Mouse (Mus musculus): ENCODE measurements at regions not wholly inside any gene's neighbourhood (a gene's known extent, or its start where the extent isn't known, plus 50 kb on each side); places are given as distances from the start of the nearest gene placed in this dataset.

DNA sequence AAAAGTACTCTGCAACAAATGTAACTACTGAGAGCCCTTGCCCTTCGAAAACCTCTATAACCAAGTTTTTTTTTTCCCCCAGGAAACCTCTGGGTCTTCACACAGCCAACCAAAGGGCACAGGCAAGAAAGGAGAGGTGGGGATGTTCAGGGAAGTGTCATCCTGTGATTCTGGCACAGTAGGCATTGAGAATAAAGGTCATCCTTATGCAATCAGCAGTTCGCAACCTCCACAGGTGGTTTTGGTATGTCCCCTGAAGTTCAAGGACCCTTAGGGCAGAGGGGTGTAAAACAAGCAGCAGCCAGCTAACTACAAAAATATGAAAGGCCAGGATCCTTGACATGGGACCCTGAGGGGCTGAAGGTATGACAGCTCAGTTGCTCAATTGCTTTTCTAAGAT lies 152.1 kb upstream of the Dynlrb2 start:
- H3K4me1 ChIP-seq (ENCODE audit: control insufficient read depth, insufficient read depth) = no peaks in the 10 kb centered on the region
- H3K27me3 ChIP-seq (ENCODE audit: control insufficient read depth, insufficient read depth, low read length) = no peaks in the 10 kb centered on the region
- no peak overlapping the region for H3K4me2 ChIP-seq (ENCODE audit: low read depth, low read length)
- H3K27ac ChIP-seq (ENCODE audit: low read depth) = no peak overlapping the region
- DNase-seq (ENCODE audit: low spot score) (no peak), ATAC-seq (ENCODE audit: insufficient read depth, low read depth) (no peak)
- no peaks in the 10 kb centered on the region for H3K9me3 ChIP-seq (replicated peaks; ENCODE audit: control insufficient read depth, low read length)
- no peak overlapping the region for H3K4me3 ChIP-seq (ENCODE audit: low read depth, low read length)
- H3K9ac ChIP-seq (replicated peaks; ENCODE audit: low read depth, low read length) = no peak overlapping the region
- 91% methylated on average over 2 of the region's 2 CpGs for WGBS
- no peak for TF ChIP-seq EP300 (IDR thresholded peaks at IDR 0.05; ENCODE audit: low read depth)
- no peak for TF ChIP-seq CTCF (IDR thresholded peaks at IDR 0.05; ENCODE audit: low read depth)
- no peaks in the 10 kb centered on the region for H3K36me3 ChIP-seq (replicated peaks; ENCODE audit: control insufficient read depth, insufficient read depth, low read length)

DNA sequence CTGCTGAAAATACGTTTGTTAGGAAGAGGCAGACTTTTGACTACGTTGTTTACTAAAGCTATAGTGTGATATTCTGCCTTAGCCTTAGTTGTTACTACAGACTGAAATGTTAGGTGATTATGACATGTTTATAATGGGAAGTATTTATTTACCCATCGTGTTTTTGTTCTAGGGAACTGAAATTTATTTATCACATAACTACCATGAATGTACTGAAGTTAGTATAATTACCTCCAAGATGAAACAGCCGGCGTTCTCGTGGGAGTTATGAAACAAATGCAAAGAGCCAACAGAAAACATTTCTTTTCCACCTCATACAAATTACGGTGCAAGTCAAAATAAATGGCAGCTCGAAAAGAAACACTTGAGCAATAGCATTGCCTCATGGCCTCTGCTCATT lies 155.8 kb upstream of the Dynlrb2 start:
- 90% methylated on average over 8 of the region's 8 CpGs for WGBS
- DNase-seq (ENCODE audit: low spot score) (no peak), ATAC-seq (ENCODE audit: insufficient read depth, low read depth) (no peak)
- 0 out of 2 replicates have a peak, but pooled peaks cover 6% of the 10 kb centered on the region for H3K4me1 ChIP-seq (ENCODE audit: control insufficient read depth, insufficient read depth)
- no peak for TF ChIP-seq EP300 (IDR thresholded peaks at IDR 0.05; ENCODE audit: low read depth)
- no peak for TF ChIP-seq CTCF (IDR thresholded peaks at IDR 0.05; ENCODE audit: low read depth)
- no peak overlapping the region for H3K4me3 ChIP-seq (ENCODE audit: low read depth, low read length)
- H3K9me3 ChIP-seq (replicated peaks; ENCODE audit: control insufficient read depth, low read length) = no peaks in the 10 kb centered on the region
- no peaks in the 10 kb centered on the region for H3K27me3 ChIP-seq (ENCODE audit: control insufficient read depth, insufficient read depth, low read length)
- no peaks in the 10 kb centered on the region for H3K36me3 ChIP-seq (replicated peaks; ENCODE audit: control insufficient read depth, insufficient read depth, low read length)
- H3K4me2 ChIP-seq (ENCODE audit: low read depth, low read length) = no peak overlapping the region
- no peak overlapping the region for H3K27ac ChIP-seq (ENCODE audit: low read depth)
- H3K9ac ChIP-seq (replicated peaks; ENCODE audit: low read depth, low read length) = no peak overlapping the region

DNA sequence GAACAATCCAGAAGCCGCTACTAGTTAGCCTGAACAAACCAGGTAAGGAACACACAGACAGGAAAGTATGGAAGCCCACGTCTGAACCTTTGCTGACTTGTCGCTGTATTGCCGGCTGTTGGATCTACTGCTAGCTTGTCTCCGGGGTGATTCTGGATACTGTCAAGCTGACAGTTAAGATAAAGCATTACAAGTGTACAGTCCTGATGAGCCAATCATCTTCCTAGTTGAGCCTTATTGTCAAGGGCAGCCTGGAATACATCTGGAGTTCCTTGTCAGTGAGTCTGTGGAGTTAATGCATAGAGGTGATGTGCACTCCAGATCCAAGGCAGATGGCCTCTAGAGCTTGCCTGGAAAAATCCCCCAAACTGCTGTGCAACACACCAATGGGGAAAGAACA lies 157.8 kb upstream of the Dynlrb2 start:
- H3K27ac ChIP-seq (ENCODE audit: low read depth) = no peak overlapping the region
- no peaks in the 10 kb centered on the region for H3K9me3 ChIP-seq (replicated peaks; ENCODE audit: control insufficient read depth, low read length)
- H3K4me3 ChIP-seq (ENCODE audit: low read depth, low read length) = no peak overlapping the region
- TF ChIP-seq CTCF (IDR thresholded peaks at IDR 0.05; ENCODE audit: low read depth) (no peak), EP300 (IDR thresholded peaks at IDR 0.05; ENCODE audit: low read depth) (no peak)
- no peak overlapping the region for H3K4me2 ChIP-seq (ENCODE audit: low read depth, low read length)
- H3K27me3 ChIP-seq (ENCODE audit: control insufficient read depth, insufficient read depth, low read length) = no peaks in the 10 kb centered on the region
- DNase-seq (ENCODE audit: low spot score) = peak; percentile 33
- H3K9ac ChIP-seq (replicated peaks; ENCODE audit: low read depth, low read length) = no peak overlapping the region
- 0 out of 2 replicates have a peak, but pooled peaks cover 6% of the 10 kb centered on the region for H3K4me1 ChIP-seq (ENCODE audit: control insufficient read depth, insufficient read depth)
- ATAC-seq (ENCODE audit: insufficient read depth, low read depth) = peak; percentile 94
- no peaks in the 10 kb centered on the region for H3K36me3 ChIP-seq (replicated peaks; ENCODE audit: control insufficient read depth, insufficient read depth, low read length)
- 22% methylated on average over 5 of the region's 5 CpGs for WGBS

DNA sequence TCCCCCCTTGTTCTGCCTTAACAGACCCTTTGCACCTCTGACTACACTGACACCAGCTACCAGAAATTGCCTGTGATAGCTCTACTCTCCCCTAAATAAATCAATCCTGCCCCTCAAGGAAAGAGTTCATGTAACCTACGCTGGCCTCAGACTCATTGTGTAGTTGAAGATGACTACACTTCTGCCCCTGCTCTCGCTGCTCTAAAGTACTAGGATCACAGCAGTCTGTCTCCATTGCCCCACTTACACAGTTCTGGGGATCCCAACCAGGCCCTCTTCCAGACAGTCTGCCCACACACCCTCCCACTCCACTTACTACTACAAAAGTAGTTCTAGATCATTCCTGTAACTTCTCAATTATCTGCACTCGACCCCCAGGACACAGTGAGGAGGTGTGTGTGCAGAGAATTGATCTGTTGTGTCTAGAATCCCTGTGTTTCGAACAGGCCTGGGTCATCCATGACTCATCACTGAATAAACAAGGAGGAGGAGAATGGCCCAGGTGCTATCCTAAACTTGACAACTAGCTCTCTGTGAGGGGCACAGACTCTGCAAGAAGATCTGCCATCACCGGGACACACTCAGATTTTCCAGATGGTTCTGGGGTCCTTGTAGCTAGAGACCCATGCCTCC lies 160.1 kb upstream of the Dynlrb2 start:
- Histone ChIP-seq H3K9ac (replicated peaks; ENCODE audit: low read depth, low read length) (no peak overlapping the region), H3K27me3 (ENCODE audit: control insufficient read depth, insufficient read depth, low read length) (no peaks in the 10 kb centered on the region), H3K4me2 (ENCODE audit: low read depth, low read length) (no peak overlapping the region), H3K36me3 (replicated peaks; ENCODE audit: control insufficient read depth, insufficient read depth, low read length) (no peaks in the 10 kb centered on the region), H3K9me3 (replicated peaks; ENCODE audit: control insufficient read depth, low read length) (no peaks in the 10 kb centered on the region), H3K4me1 (ENCODE audit: control insufficient read depth, insufficient read depth) (0 out of 2 replicates have a peak, but pooled peaks cover 6% of the 10 kb centered on the region), H3K27ac (ENCODE audit: low read depth) (no peak overlapping the region), H3K4me3 (ENCODE audit: low read depth, low read length) (no peak overlapping the region)
- no peak for ATAC-seq (ENCODE audit: insufficient read depth, low read depth)
- no peak for DNase-seq (ENCODE audit: low spot score)
- TF ChIP-seq CTCF (IDR thresholded peaks at IDR 0.05; ENCODE audit: low read depth) = no peak
- TF ChIP-seq EP300 (IDR thresholded peaks at IDR 0.05; ENCODE audit: low read depth) = no peak
- WGBS = 79% methylated on average over 5 of the region's 5 CpGs

DNA sequence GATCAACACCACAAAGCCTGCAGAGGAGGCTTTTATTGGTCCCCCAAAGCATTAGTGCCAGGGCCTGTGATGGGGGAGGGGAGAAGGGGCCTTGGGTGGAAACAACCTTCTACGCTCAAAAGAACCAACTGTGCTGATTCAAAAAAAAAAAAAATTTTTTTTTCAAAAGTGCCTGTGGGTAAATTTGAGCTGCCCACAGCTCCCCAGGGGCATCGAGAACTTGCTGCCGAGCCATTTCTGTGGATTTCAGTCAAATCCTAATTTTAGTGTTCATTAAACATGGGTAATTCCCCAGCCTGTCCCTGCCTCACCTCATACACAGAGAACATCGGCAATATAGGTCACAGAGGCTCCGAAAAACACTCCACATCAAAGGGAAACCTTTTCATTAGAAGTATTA lies 161.2 kb upstream of the Dynlrb2 start:
- 89% methylated on average over 5 of the region's 5 CpGs for WGBS
- no peak overlapping the region for H3K9ac ChIP-seq (replicated peaks; ENCODE audit: low read depth, low read length)
- H3K27me3 ChIP-seq (ENCODE audit: control insufficient read depth, insufficient read depth, low read length) = no peaks in the 10 kb centered on the region
- ATAC-seq (ENCODE audit: insufficient read depth, low read depth) (no peak), DNase-seq (ENCODE audit: low spot score) (no peak)
- 0 out of 2 replicates have a peak, but pooled peaks cover 6% of the 10 kb centered on the region for H3K4me1 ChIP-seq (ENCODE audit: control insufficient read depth, insufficient read depth)
- no peak overlapping the region for H3K4me3 ChIP-seq (ENCODE audit: low read depth, low read length)
- H3K9me3 ChIP-seq (replicated peaks; ENCODE audit: control insufficient read depth, low read length) = no peaks in the 10 kb centered on the region
- no peak overlapping the region for H3K4me2 ChIP-seq (ENCODE audit: low read depth, low read length)
- no peaks in the 10 kb centered on the region for H3K36me3 ChIP-seq (replicated peaks; ENCODE audit: control insufficient read depth, insufficient read depth, low read length)
- H3K27ac ChIP-seq (ENCODE audit: low read depth) = no peak overlapping the region
- TF ChIP-seq EP300 (IDR thresholded peaks at IDR 0.05; ENCODE audit: low read depth) (no peak), CTCF (IDR thresholded peaks at IDR 0.05; ENCODE audit: low read depth) (no peak)

DNA sequence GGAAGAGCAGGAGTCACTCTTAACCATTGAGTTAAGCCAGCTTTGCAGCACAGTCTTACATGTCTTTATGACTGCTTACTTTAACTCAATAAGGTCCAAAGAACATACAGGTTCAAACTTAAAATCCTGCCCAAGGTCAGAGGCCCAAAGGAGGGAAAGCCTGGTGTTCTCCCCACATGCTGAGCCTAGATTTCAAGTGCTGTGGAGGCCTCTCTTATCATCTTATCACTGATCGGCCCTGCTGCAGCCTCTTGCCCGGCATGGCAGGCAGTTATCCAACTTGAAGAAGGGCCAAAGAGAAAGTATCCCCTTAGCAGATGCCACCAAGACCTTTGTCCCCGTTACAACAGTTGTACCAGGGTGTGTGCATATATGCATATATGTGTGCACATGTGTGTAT lies 170.0 kb upstream of the Dynlrb2 start:
- Histone ChIP-seq H3K4me2 (ENCODE audit: low read depth, low read length) (no peak overlapping the region), H3K36me3 (replicated peaks; ENCODE audit: control insufficient read depth, insufficient read depth, low read length) (no peaks in the 10 kb centered on the region), H3K4me3 (ENCODE audit: low read depth, low read length) (no peak overlapping the region), H3K9ac (replicated peaks; ENCODE audit: low read depth, low read length) (no peak overlapping the region), H3K9me3 (replicated peaks; ENCODE audit: control insufficient read depth, low read length) (no peaks in the 10 kb centered on the region), H3K4me1 (ENCODE audit: control insufficient read depth, insufficient read depth) (peaks cover 5% of the 10 kb centered on the region; the same call in 1 of the 2 replicates), H3K27ac (ENCODE audit: low read depth) (no peak overlapping the region), H3K27me3 (ENCODE audit: control insufficient read depth, insufficient read depth, low read length) (no peaks in the 10 kb centered on the region)
- ATAC-seq (ENCODE audit: insufficient read depth, low read depth) (no peak), DNase-seq (ENCODE audit: low spot score) (no peak)
- TF ChIP-seq CTCF (IDR thresholded peaks at IDR 0.05; ENCODE audit: low read depth) (no peak), EP300 (IDR thresholded peaks at IDR 0.05; ENCODE audit: low read depth) (no peak)
- WGBS = 23% methylated on average over 3 of the region's 3 CpGs
